8 mouse cellular contexts compared by ENCODE assay signal in genomic region chr17:5841943-5842273, GRCm38 (mm10). TPM values are rescaled to one million over a fixed set of nuclear protein-coding genes. Genes with fewer than 3 reads are reported as not detected.
A peak's percentile ranks its signal among the peaks of the same experiment; 100 is the strongest.
DNase-seq lines count a peak whose midpoint lies in the region; ATAC-seq and TF ChIP-seq lines count a peak whose summit lies in the region.

No protein-coding gene starts in this region.

- no peak for ATAC-seq in forebrain, embryonic 13.5 days
- no peak for ATAC-seq in liver, embryonic 14.5 days (ENCODE audit: insufficient read depth)

- H3K9me3 ChIP-seq in heart, embryonic 10.5 days, result no peaks in the 10 kb centered on the region
- H3K9me3 ChIP-seq in forebrain, embryonic 13.5 days (replicated peaks), result no peaks in the 10 kb centered on the region
- H3K9me3 ChIP-seq in liver, embryonic 14.5 days (ENCODE audit: control insufficient read depth, low read length), result no peaks in the 10 kb centered on the region

- H3K79me3 ChIP-seq in C2C12 (ENCODE audit: low read depth), result peaks cover 58% of the 10 kb centered on the region

- no peak for TF ChIP-seq EP300 in liver, embryonic 14.5 days (IDR thresholded peaks at IDR 0.05; ENCODE audit: low read depth)

- H3K4me3 ChIP-seq in heart, embryonic 10.5 days, result peak overlapping the region; percentile 91
- H3K4me3 ChIP-seq in C2C12 (ENCODE audit: insufficient read depth, poor library complexity, severe bottlenecking), result peak overlapping the region; percentile 76
- peak overlapping the region; percentile 79 for H3K4me3 ChIP-seq in forebrain, embryonic 13.5 days
- H3K4me3 ChIP-seq in liver, embryonic 14.5 days (ENCODE audit: insufficient read depth in 1 of 2, low read depth in 2 of 2, low read length in 2 of 2), result peak overlapping the region; percentile 67 to 74

- no peaks in the 10 kb centered on the region for H3K27me3 ChIP-seq in heart, embryonic 10.5 days (ENCODE audit: insufficient read depth, poor library complexity, severe bottlenecking)
- no peaks in the 10 kb centered on the region for H3K27me3 ChIP-seq in C2C12 (ENCODE audit: control insufficient read depth, insufficient read depth, insufficient read length)
- no peaks in the 10 kb centered on the region for H3K27me3 ChIP-seq in forebrain, embryonic 13.5 days
- no peaks in the 10 kb centered on the region for H3K27me3 ChIP-seq in liver, embryonic 14.5 days (ENCODE audit: control insufficient read depth, insufficient read depth, low read length)

- 0% methylated on average over 7 of the region's 7 CpGs for WGBS in heart, embryonic 10.5 days
- 2% methylated on average over 7 of the region's 7 CpGs for WGBS in forebrain, embryonic 13.5 days
- WGBS in liver, embryonic 14.5 days (ENCODE audit: insufficient replicate concordance), result under 1% methylated on average over 7 of the region's 7 CpGs

- peak overlapping the region; percentile 100 for H3K27ac ChIP-seq in heart, embryonic 10.5 days
- H3K27ac ChIP-seq in forebrain, embryonic 13.5 days, result peak overlapping the region; percentile 93; the same call in 1 of the 2 replicates
- 0 out of 2 replicates have a peak overlapping the region, but pooled peaks have one; percentile 0 for H3K27ac ChIP-seq in liver, embryonic 14.5 days

- H3ac ChIP-seq in C2C12 (ENCODE audit: control insufficient read depth, insufficient read length, low read depth), result peak overlapping the region; percentile 99

- H3K9ac ChIP-seq in forebrain, embryonic 13.5 days, result peak overlapping the region; percentile 94
- H3K9ac ChIP-seq in liver, embryonic 14.5 days (replicated peaks), result peak overlapping the region; percentile 67

- H3K4me2 ChIP-seq in forebrain, embryonic 13.5 days, result peak overlapping the region; percentile 77
- H3K4me2 ChIP-seq in liver, embryonic 14.5 days (ENCODE audit: low read depth), result peak overlapping the region; percentile 56

- H3K4me1 ChIP-seq in heart, embryonic 10.5 days, result peaks cover 29% of the 10 kb centered on the region
- H3K4me1 ChIP-seq in forebrain, embryonic 13.5 days, result peaks cover 11% of the 10 kb centered on the region
- peaks cover 15 to 26% of the 10 kb centered on the region in 2 experiments for H3K4me1 ChIP-seq in liver, embryonic 14.5 days (replicated peaks; ENCODE audit: control insufficient read depth in 2 of 2, insufficient read depth in 2 of 2, low read length in 1 of 2)

- H3K36me3 ChIP-seq in heart, embryonic 10.5 days, result no peaks in the 10 kb centered on the region
- no peaks in the 10 kb centered on the region for H3K36me3 ChIP-seq in C2C12 (ENCODE audit: control insufficient read depth, insufficient read depth)
- H3K36me3 ChIP-seq in forebrain, embryonic 13.5 days (ENCODE audit: poor library complexity, severe bottlenecking), result no peaks in the 10 kb centered on the region
- H3K36me3 ChIP-seq in liver, embryonic 14.5 days (replicated peaks; ENCODE audit: control insufficient read depth, insufficient read depth, low read depth), result no peaks in the 10 kb centered on the region

- no peak for DNase-seq in heart, embryonic 10.5 days (ENCODE audit: low spot score)
- no peak for DNase-seq in heart, adult 8-10 months (ENCODE audit: low spot score)
- no peak for DNase-seq in liver, embryonic 14.5 days (ENCODE audit: low read depth in 3 of 3, low spot score in 3 of 3)
- DNase-seq in urinary bladder, adult 18-20 months (ENCODE audit: low spot score in 2 of 2), result no peak
- no peak for DNase-seq in frontal cortex, postnatal 10 days (ENCODE audit: low spot score in 2 of 2)
- no peak for DNase-seq in right cerebral cortex, adult 2 months (ENCODE audit: low spot score in 2 of 2)

- TF ChIP-seq CTCF in C2C12 (IDR thresholded peaks at IDR 0.05; ENCODE audit: control insufficient read depth, insufficient read depth, insufficient read length), result no peak
- TF ChIP-seq CTCF in liver, embryonic 14.5 days (IDR thresholded peaks at IDR 0.05; ENCODE audit: low read depth), result no peak

- H3K79me2 ChIP-seq in C2C12 (ENCODE audit: control insufficient read depth, insufficient read depth), result peaks cover 78% of the 10 kb centered on the region

TF ChIP-seq in C2C12, 6 proteins besides CTCF, POLR2A, EP300 and RAD21:
- no peak for TF ChIP-seq MYOD1 (IDR thresholded peaks at IDR 0.05; ENCODE audit: control insufficient read depth, insufficient read length, low read depth)
- TF ChIP-seq USF1 (IDR thresholded peaks at IDR 0.05; ENCODE audit: low read depth), result no peak
- TF ChIP-seq FOSL1 (IDR thresholded peaks at IDR 0.05; ENCODE audit: insufficient read depth, low read length, poor library complexity, severe bottlenecking), result no peak
- TF ChIP-seq MAX (IDR thresholded peaks at IDR 0.05), result no peak
- no peak for TF ChIP-seq CEBPB (IDR thresholded peaks at IDR 0.05; ENCODE audit: low read depth)
- TF ChIP-seq MYOG (IDR thresholded peaks at IDR 0.05; ENCODE audit: control insufficient read depth, extremely low read depth, insufficient read length), result no peak

RNA-seq across cellular contexts. Expression of gene Snx9, which starts 0.8 kb away (rescaled TPM):
- polyA plus RNA-seq in heart, embryonic 10.5 days (2016; fragmentation: Nextera tagmentation; extraction: Ambion mirVana), result 22.6 and 26.5 TPM in 2 replicates
- 10 to 100 TPM; 29.0 to 32.4 (median 30.3) TPM for total RNA-seq in heart, adult 8-10 months (2022)
- 57.5 TPM for polyA plus RNA-seq in C2C12 (2012; fragmentation: generic; extraction: Trizol)
- 5.7 and 6.7 TPM in 2 replicates for polyA plus RNA-seq in forebrain, embryonic 13.5 days (2015; fragmentation: Nextera tagmentation; extraction: Ambion mirVana)
- polyA plus RNA-seq in liver, embryonic 14.5 days (2012; rRNA removed), result 6.9 and 9.4 TPM in 2 replicates
- polyA plus RNA-seq in liver, embryonic 14.5 days (2014; fragmentation: Nextera tagmentation; extraction: Ambion mirVana), result 11.6 and 13.5 TPM in 2 replicates

Comparison
In these comparisons a context has a peak if more than half of its experiments do, and no peak if none do; other contexts are left out.
1. H3K27ac ChIP-seq: peak in every context shown above with its lines; median percentile 100 in heart, embryonic 10.5 days; 93 in forebrain, embryonic 13.5 days; 0 in liver, embryonic 14.5 days.